Mouse (Mus musculus) neural tube, embryonic 11.5 days (tissue): ENCODE measurements around the gene Trim12a. TPM values are rescaled to one million over a fixed set of nuclear protein-coding genes. Genes with fewer than 3 reads are reported as not detected.
"Not testable (repeated sequence)": the region's sequence is repeated elsewhere in the genome, so short reads cannot be mapped to it uniquely, and the experiment has no call there.

ENCODE experiments used
- ATAC-seq: fragments of 200-750 bp; cut with Nextera tagmentation; 2 replicates; pipeline ENCODE4 v1.8.0; 2017; ENCODE audit warnings: moderate number of reproducible peaks, mild to moderate bottlenecking, moderate TSS enrichment, moderate library complexity; ENCODE audit not compliant: insufficient read depth, low FRiP score, low TSS enrichment
- DNase-seq: peaks from one replicate; pipeline ENCODE4 v3.0.0-alpha.2; 2015; ENCODE audit warnings: low spot score
- H3K27ac ChIP-seq: fragments of 300-500 bp; sonication (generic); 2 replicates; pipeline ENCODE4 v1.5.1; 2014; ENCODE audit warnings: low read depth, mild to moderate bottlenecking, low read length
- H3K27me3 ChIP-seq: fragments of 300-500 bp; sonication (generic); 2 replicates; pipeline ENCODE4 v1.6.1; 2014; ENCODE audit warnings: mild to moderate bottlenecking, low read length, mixed read lengths; ENCODE audit not compliant: control insufficient read depth, insufficient read depth
- H3K36me3 ChIP-seq: fragments of 300-500 bp; sonication (generic); 2 replicates; pipeline ENCODE4 v1.6.1; 2014; ENCODE audit warnings: mild to moderate bottlenecking, low read length, moderate library complexity, mixed read lengths; ENCODE audit not compliant: control insufficient read depth, insufficient read depth
- H3K4me1 ChIP-seq: fragments of 300-500 bp; sonication (generic); 2 replicates; pipeline ENCODE4 v1.6.1; 2014; ENCODE audit warnings: low read length, mixed read lengths; ENCODE audit not compliant: control insufficient read depth, insufficient read depth
- H3K4me2 ChIP-seq: fragments of 300-500 bp; sonication (generic); 2 replicates; pipeline ENCODE4 v1.6.1; 2014; ENCODE audit warnings: low read depth, mild to moderate bottlenecking, moderate library complexity
- H3K4me3 ChIP-seq: fragments of 300-500 bp; sonication (generic); 2 replicates; pipeline ENCODE4 v1.5.1; 2014; ENCODE audit warnings: low read depth, low read length
- H3K9ac ChIP-seq: fragments of 300-500 bp; sonication (generic); 2 replicates; pipeline ENCODE4 v1.6.1; 2014; ENCODE audit warnings: mild to moderate bottlenecking, low read length
- H3K9me3 ChIP-seq: fragments of 300-500 bp; sonication (generic); 2 replicates; pipeline ENCODE4 v1.6.1; 2016; ENCODE audit warnings: low read length; ENCODE audit not compliant: control insufficient read depth
- WGBS: fragments of 180-500 bp; shearing (Covaris S2); extraction: QIAGEN DNeasy Blood & Tissue Kit; methylation state at CpG from one replicate; pipeline ENCODE4 v1.1.7; 2014; 5-methylcytosine and 5-hydroxymethylcytosine counted together
- polyA plus RNA-seq: library from polyadenylated mRNA; unstranded; fragments of >200 nt; fragmentation: Nextera tagmentation; extraction: Ambion mirVana; gene quantifications from 2 replicates; pipeline ENCODE4 v1.2.1, GENCODE M21; 2014

Trim12a gene
- polyA plus RNA-seq, 1 experiment from 2014 or later = 2.2 TPM

DNA sequence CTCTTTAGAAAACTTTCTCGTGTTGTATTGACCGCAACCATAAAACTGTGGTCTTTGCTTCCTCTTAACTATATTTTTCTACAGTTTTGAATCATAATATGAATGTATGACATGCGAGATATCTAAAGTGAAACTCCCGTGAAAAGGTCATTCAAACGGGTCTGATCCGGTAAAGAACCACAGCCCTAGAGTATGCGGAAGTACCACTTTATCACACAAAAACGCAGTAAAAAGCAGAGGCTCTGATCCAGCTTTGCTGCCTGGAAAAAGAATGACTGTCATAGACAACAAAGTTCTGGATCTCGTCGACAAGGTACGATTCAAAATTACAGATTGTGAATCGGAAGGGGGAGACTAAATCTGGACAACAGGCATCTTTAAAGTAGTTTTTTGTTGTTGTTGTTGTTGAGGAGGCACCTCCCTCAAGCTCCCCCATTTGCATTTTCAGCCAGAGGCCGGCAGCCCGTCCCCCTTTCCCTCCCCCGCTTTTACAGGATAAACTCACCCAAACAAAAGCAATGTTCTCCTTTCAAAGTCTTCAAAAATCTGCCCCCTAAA is 391 bp downstream of the Trim12a start:
- Histone ChIP-seq H3K4me2 (peak overlapping the region; percentile 26), H3K36me3 (no peaks in the 10 kb centered on the region), H3K4me3 (peak overlapping the region; percentile 12; the same call in 1 of the 2 replicates), H3K9me3 (no peaks in the 10 kb centered on the region), H3K27me3 (no peaks in the 10 kb centered on the region), H3K27ac (no peak overlapping the region), H3K4me1 (no peaks in the 10 kb centered on the region), H3K9ac (no peak overlapping the region)
- ATAC-seq (no peak), DNase-seq (peak; percentile 23)
- 22% methylated on average over 15 of the region's 15 CpGs for WGBS

DNA sequence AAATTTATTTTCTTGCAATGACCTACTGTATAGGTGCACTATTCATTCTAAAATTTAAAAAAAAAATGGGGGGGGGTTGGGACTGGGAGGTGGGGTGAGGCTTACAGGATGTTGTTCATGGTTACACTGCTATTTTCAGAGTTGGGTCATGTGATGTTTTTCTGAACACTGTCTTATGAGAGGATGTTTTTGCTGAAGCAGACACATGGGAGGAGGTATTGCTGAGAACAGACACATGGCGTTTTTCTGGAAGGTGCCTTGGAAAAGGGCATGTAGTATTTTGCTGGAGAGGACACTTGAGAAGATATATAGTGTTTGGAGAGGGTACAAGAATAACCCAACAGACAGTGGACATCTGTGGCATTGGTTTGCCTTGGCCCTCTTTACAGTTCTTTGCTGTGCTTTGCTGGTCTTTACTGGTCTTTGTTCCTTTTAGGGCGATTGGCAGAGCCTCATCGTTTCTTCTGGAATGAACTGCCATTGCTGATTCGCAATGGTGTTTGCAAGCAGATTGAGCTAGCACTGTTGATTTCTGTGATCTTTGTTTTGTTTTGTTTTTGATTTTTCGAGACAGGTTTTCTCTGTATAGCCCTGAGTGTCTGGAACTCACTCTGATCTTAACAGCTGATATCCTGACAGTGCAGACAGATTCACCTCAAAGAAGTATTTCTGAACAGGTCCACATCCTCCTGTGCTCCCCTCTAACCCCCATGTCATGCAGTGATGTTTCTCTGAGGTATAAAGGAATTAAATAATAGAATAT is 23.4 kb downstream of the Trim12a start:
- no peak overlapping the region for H3K27ac ChIP-seq
- 79% methylated on average over 5 of the region's 5 CpGs for WGBS
- H3K27me3 ChIP-seq = no peaks in the 10 kb centered on the region
- H3K9ac ChIP-seq = no peak overlapping the region
- H3K4me2 ChIP-seq = no peak overlapping the region
- H3K4me3 ChIP-seq = no peak overlapping the region
- no peak for ATAC-seq
- no peak for DNase-seq
- H3K36me3 ChIP-seq = no peaks in the 10 kb centered on the region
- H3K9me3 ChIP-seq = no peaks in the 10 kb centered on the region
- H3K4me1 ChIP-seq = no peaks in the 10 kb centered on the region

DNA sequence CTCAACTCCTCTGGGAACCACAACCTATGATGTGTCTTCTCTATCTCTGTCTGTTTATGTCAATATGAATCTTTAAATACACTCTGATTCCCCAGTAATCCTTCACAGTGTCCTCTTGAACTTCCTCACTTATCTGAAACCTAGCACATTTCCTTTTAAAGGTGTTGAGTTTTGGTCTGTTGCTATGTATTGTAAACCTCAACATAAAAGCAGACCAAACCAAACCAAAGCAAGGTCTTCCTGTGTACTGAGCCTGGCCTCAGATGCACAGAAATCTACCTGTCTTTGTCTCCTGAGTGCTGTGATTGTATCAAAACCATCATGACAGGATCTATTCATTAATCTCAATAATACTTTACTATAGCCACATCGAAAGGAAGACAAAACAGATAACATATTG is 24.6 kb downstream of the Trim12a start:
- Histone ChIP-seq H3K27ac (no peak overlapping the region), H3K4me3 (no peak overlapping the region), H3K4me2 (no peak overlapping the region), H3K9me3 (no peaks in the 10 kb centered on the region), H3K27me3 (no peaks in the 10 kb centered on the region), H3K9ac (no peak overlapping the region), H3K36me3 (no peaks in the 10 kb centered on the region), H3K4me1 (no peaks in the 10 kb centered on the region)
- DNase-seq (no peak), ATAC-seq (no peak)
- WGBS = 88% methylated on average over 1 of the region's 1 CpGs

DNA sequence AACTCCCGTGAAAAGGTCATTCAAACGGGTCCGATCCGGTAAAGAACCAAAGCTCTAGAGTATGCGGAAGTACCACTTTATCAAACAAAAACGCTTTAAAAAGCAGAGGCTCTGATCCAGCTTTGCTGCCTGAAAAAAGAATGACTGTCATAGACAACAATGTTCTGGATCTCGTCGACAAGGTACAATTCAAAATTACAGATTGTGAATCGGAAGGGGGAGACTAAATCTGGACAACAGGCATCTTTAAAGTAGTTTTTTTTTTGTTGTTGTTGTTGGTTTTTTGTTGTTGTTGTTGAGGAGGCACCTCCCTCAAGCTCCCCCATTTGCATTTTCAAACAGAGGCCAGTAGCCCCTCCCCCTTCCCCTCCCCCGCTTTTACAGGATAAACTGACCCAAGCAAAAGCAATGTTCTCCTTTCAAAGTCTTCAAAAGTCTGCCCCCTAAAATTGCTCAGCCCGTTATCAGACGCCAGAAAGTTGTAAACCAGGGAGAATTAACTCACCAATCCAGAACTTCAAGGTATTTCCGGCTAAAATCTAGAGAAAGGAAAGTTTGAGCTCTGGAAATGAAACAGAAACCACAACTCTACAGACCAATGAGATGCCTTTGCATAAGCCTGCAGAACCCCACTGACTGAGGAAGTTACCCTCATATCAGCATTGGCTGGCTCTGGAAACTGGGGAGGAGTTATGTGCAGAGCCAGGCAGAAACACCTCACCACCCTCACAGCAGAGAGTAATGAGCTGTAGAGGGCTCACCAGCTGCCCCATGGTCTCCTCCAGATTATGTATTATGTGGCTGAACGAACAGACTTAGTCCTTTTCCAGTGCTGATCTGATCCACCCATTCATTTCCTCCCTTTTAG is 27.5 kb downstream of the Trim12a start, which contains the start of gene Trim5:
Gene Trim5, minus strand, starts transcription at position 519 of the 868 bp plus-strand sequence.
- DNase-seq, H3K4me1 ChIP-seq, H3K9me3 ChIP-seq, H3K4me2 ChIP-seq, H3K27me3 ChIP-seq, H3K36me3 ChIP-seq, H3K4me3 ChIP-seq, H3K27ac ChIP-seq, ATAC-seq, H3K9ac ChIP-seq: not testable (repeated sequence)
- WGBS = 44% methylated on average over 14 of the region's 14 CpGs

DNA sequence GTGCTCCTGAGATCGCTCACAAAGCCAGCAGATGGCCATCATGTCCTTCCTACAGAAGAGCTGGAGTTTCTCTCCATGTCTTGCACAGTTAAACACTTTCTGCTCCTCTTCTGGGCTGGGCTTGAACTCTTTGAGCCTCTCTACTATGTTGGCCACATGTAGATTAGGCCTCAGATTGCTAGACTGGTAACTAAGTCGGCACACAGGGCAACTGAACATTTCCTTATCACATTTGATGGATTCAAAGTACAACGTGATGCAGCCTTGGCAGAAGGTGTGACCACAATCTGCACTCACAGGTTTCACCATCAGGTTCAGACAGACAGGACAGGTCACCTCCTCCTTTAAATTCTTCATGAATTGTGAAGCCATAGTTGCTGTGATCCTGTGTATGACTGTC is 35.9 kb downstream of the Trim12a start:
- H3K27ac ChIP-seq, H3K36me3 ChIP-seq, ATAC-seq, H3K4me1 ChIP-seq, DNase-seq, H3K4me2 ChIP-seq, H3K9me3 ChIP-seq, H3K27me3 ChIP-seq, H3K9ac ChIP-seq, H3K4me3 ChIP-seq: not testable (repeated sequence)
- WGBS = 84% methylated on average over 2 of the region's 3 CpGs

DNA sequence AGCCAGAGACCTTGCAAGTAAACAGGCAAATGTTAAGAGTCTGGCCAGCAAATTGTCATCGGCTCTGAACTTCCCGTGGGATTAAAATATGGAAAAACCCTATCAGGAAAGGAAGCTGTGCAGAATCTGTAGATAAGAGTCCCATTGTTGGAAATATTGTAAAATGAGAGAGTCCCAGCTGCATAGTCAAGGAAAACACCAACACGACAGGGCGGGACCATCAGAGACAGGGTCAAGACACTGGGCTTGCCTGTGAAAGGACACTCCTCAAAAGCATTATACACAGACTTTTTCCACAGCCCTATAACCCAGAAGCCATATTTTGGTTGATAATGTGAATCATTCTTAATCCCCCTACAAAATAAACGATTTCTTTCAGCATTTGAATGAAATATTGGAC is 49.9 kb downstream of the Trim12a start:
- not testable (repeated sequence) for H3K4me1 ChIP-seq, H3K9me3 ChIP-seq, H3K36me3 ChIP-seq, H3K27ac ChIP-seq, H3K27me3 ChIP-seq, H3K9ac ChIP-seq, DNase-seq, ATAC-seq, H3K4me3 ChIP-seq, H3K4me2 ChIP-seq
- WGBS = 81% methylated on average over 3 of the region's 5 CpGs

DNA sequence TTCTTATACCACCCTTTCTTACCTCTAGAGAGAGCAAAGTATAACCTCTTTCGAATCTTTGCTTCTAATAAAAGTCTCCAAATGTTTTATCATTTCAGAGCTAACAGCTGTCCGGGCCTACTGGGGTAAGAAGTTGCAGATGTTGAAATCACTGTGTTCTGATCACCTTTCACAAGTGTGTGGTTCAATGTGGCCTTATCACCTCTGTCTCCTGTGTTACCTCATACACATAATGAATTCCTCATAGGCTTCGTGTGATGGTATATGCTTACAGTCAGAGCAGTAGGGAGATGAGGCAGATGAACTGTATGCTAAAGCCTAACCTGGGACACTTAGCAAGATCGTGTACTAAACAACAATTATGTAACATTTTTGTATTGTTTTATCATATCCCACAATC is 54.9 kb downstream of the Trim12a start:
- not testable (repeated sequence) for ATAC-seq, H3K27ac ChIP-seq, H3K9ac ChIP-seq, H3K4me2 ChIP-seq, H3K4me3 ChIP-seq, DNase-seq, H3K4me1 ChIP-seq, H3K9me3 ChIP-seq, H3K36me3 ChIP-seq, H3K27me3 ChIP-seq
- WGBS = 90% methylated on average over 4 of the region's 4 CpGs
